In the genomic region with DNA sequence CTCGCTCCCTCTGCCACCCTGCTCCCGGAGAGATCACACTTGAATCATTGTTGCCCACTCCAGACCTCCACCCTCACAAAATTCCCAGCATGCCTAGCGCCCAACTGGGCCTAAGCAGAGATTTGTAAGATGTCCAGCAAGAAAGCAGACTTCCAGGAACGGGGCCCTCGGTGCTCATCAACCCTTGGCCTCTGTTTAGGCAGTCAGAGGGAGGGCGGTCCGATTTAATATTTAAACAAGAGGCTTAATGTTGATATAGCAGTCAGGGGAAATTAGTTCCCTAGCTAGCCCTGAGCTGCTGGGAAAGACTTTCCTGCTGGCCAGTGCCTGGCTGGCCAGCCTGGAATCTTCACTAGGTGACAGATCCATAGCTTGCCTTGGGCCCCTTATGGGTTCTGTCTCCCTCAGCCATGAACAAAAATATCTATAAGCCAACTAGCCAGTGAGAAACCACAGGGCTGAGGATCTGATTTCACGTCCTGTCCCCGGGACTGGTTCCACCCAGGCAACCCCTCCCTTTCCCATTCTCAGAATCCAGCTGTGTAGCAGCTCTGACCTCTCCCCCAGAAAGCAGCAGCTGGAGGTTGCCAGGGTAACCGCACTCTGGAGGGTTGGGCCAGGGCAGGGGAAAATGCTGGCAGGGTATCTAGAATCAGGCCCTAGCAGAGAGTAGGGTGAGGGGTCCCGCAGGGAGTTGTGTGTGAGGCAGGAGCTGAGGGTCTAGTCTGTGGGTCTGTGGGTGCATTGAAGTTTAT, we compare ENCODE assay signal across 9 mouse cellular contexts. TPM values are rescaled to one million over a fixed set of nuclear protein-coding genes. Genes with fewer than 3 reads are reported as not detected.
DNase-seq lines count a peak whose midpoint lies in the region; ATAC-seq and TF ChIP-seq lines count a peak whose summit lies in the region.
"Had no signal": no experiment of that assay in that cellular context is flagged by ENCODE, and none has a peak within 500 bp of the region (broad histone marks: within the 10 kb centered on the region; RNA-seq: fewer than 3 reads in every experiment).

No protein-coding gene starts in this region.

- no peak for TF ChIP-seq CTCF in embryonic fibroblast, embryonic 13.5 days (IDR thresholded peaks at IDR 0.05; ENCODE audit: borderline replicate concordance, insufficient read depth, low read length)

- H3K4me3 ChIP-seq in embryonic fibroblast, embryonic 13.5 days (ENCODE audit: insufficient read depth, low read length), result no peak overlapping the region
- H3K4me3 ChIP-seq in midbrain, embryonic 11.5 days (ENCODE audit: low read depth, low read length), result no peak overlapping the region
- H3K4me3 ChIP-seq: megakaryocyte, embryonic 14.5 days had no signal

- ATAC-seq in midbrain, embryonic 11.5 days (ENCODE audit: low FRiP score), result 0 out of 2 replicates have a peak, but pooled peaks have one; percentile 50

- peak overlapping the region; percentile 7; the same call in 1 of the 2 replicates for H3K9ac ChIP-seq in midbrain, embryonic 11.5 days (ENCODE audit: low read length)

- no peak overlapping the region; the same call in 1 of the 2 replicates for H3K4me2 ChIP-seq in midbrain, embryonic 11.5 days

- peaks cover 16% of the 10 kb centered on the region for H3K4me1 ChIP-seq in embryonic fibroblast, embryonic 13.5 days (ENCODE audit: control insufficient read depth, insufficient read depth, low read length)
- H3K4me1 ChIP-seq in midbrain, embryonic 11.5 days (ENCODE audit: control insufficient read depth, insufficient read depth, low read length), result peaks cover 14% of the 10 kb centered on the region

- DNase-seq in layer of hippocampus, adult 9-11 months, result peak; percentile 16
- DNase-seq in layer of hippocampus, adult 9-10 months (ENCODE audit: low spot score), result no peak
- peak; percentile 79 to 85 for DNase-seq in heart, postnatal 14 days
- peak; percentile 84 to 89 for DNase-seq in kidney, postnatal 4 days
- peak; percentile 87 for DNase-seq in midbrain, embryonic 11.5 days (ENCODE audit: low spot score, missing footprints)
- peak; percentile 52 for DNase-seq in urinary bladder, postnatal 25 days (ENCODE audit: low spot score)
- DNase-seq in cerebellum, adult 9-11 months, result no peak

- intact Hi-C loops in heart, postnatal 14 days (cut with DNase I), result no loop called here

- H3K27ac ChIP-seq in embryonic fibroblast, embryonic 13.5 days (ENCODE audit: insufficient read depth, low read length), result peak overlapping the region; percentile 96
- H3K27ac ChIP-seq in midbrain, embryonic 11.5 days (ENCODE audit: low read depth, low read length), result no peak overlapping the region; the same call in 1 of the 2 replicates

- TF ChIP-seq POLR2A in embryonic fibroblast, embryonic 13.5 days (IDR thresholded peaks at IDR 0.05; ENCODE audit: low read depth, low read length), result peak; percentile 47; the same call in 1 of the 2 replicates

- no peaks in the 10 kb centered on the region for H3K9me3 ChIP-seq in midbrain, embryonic 11.5 days (ENCODE audit: control insufficient read depth, low read length)
- H3K9me3 ChIP-seq: megakaryocyte, embryonic 14.5 days had no signal

- H3K27me3 ChIP-seq in midbrain, embryonic 11.5 days (ENCODE audit: control insufficient read depth, insufficient read depth, low read length), result no peaks in the 10 kb centered on the region

- no peaks in the 10 kb centered on the region for H3K36me3 ChIP-seq in midbrain, embryonic 11.5 days (ENCODE audit: control insufficient read depth, insufficient read depth, low read length)

- 41% methylated on average over 11 of the region's 11 CpGs for WGBS in midbrain, embryonic 11.5 days

RNA-seq across cellular contexts. Expression of gene A4galt, which starts 28.2 kb away (rescaled TPM):
- 10.5 and 14.0 TPM in 2 replicates for polyA plus RNA-seq in embryonic fibroblast, embryonic 13.5 days (2011; ENCODE audit: insufficient read length, low read depth, missing spikeins)
- 1 to 10 TPM; 4.9 to 5.1 TPM for total RNA-seq in heart, postnatal 14 days (2021)
- 1.4 and 1.6 TPM in 2 replicates for polyA plus RNA-seq in midbrain, embryonic 11.5 days (2014; fragmentation: Nextera tagmentation; extraction: Ambion mirVana)

RNA-seq across cellular contexts. Expression of gene Cyb5r3, which starts 51.0 kb away (rescaled TPM):
- 273 and 297 TPM in 2 replicates for polyA plus RNA-seq in embryonic fibroblast, embryonic 13.5 days (2011; ENCODE audit: insufficient read length, low read depth, missing spikeins)
- 100 to 1,000 TPM in 1 of 2 experiments, 10 to 100 TPM in 1; 97.2 to 109 TPM for total RNA-seq in heart, postnatal 14 days (2021)
- polyA plus RNA-seq in midbrain, embryonic 11.5 days (2014; fragmentation: Nextera tagmentation; extraction: Ambion mirVana), result 156 and 161 TPM in 2 replicates

Comparison
In these comparisons a context has a peak if more than half of its experiments do, and no peak if none do; other contexts are left out.
1. DNase-seq: peak in layer of hippocampus, adult 9-11 months (single experiment), heart, postnatal 14 days (2 of 2), kidney, postnatal 4 days (2 of 2), midbrain, embryonic 11.5 days (single experiment) and urinary bladder, postnatal 25 days (single experiment); none in layer of hippocampus, adult 9-10 months (single experiment) and cerebellum, adult 9-11 months (single experiment).